Mouse (Mus musculus): ENCODE results near the gene Card9.

The Card9 gene

GRCm38 (mm10) chr2:26329402-26329801 lies 31.3 kb downstream of the Card9 start:
- CTCF ChIA-PET = no interaction called here

- CTCF ChIA-PET = no interaction called here
Measured at GRCm38 (mm10) chr2:26327852-26328251, 32.9 kb downstream of the Card9 start.

- CTCF ChIA-PET = interaction anchor here (0.5 to 0.6 kb wide), 2 partner anchors 304 to 2000 kb away, joined by 3 to 8 read pairs; no protein-coding TSS in a partner anchor
Measured at GRCm38 (mm10) chr2:26325386-26326181, 35.1 kb downstream of the Card9 start.

DNA sequence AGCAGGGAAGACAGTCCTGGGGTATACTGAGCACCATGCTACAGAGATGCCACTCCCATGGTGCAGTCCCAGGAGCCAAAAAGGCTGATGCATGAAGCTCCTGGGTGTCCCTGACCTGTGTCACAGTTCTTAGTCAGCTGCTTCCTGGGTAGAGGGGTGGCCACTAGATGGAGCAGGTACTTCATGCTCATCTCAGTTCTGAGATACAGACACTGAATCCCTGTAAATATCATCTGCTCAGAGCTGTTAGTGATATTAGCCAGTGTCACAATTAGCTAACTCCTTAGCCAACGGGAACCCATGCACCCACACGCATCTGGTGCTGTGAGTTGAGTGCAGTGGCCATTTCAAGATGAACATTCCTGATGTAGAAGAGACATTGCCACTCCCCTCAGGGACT lies 35.8 kb downstream of the Card9 start:
- CTCF ChIA-PET = interaction anchor here (0.5 kb wide), 1 partner anchor 1999 kb away, joined by 8 read pairs; no protein-coding TSS in a partner anchor

- CTCF ChIA-PET = no interaction called here
Measured at GRCm38 (mm10) chr2:26323589-26324325, 37.0 kb downstream of the Card9 start.

- CTCF ChIA-PET = no interaction called here
Measured at GRCm38 (mm10) chr2:26320245-26321185, 40.2 kb downstream of the Card9 start.

DNA sequence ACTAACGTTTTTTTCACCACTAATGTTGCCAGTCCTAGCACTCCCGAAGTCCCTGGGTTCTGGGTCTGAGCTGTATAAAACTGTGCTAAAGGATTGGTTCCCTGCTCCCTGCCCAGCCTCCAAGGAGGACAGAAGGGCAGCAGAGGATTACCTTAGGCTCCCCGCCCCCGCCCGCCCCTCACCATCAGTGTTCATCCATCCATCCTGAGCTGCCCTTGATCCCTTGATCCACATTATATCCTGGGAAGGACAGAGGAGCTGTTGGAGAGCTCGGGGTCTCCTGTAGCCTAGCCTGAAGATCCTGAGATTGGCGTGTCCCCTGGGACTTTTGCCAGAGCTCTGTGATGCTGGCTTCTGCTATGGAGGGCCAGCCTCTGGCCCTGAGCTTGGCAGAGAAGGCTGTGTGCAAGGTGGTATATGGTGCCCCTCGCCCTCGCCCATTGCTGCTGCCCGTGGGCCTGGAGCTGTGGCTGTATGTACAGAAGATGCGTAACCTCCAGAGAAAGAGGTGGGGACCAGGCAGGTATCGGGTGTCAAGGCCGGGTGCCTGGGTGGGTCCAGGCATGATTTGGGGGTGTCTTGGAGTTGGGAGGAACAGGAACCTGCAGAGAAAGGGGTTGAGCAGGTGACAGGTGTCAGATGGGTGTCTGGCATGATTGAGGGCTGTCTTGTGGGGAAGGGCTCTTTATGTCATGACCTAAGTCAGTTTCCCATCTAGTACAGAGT lies 41.0 kb downstream of the Card9 start:
- CTCF ChIA-PET = no interaction called here

GRCm38 (mm10) chr2:26319109-26319508 lies 41.6 kb downstream of the Card9 start:
- CTCF ChIA-PET = no interaction called here

DNA sequence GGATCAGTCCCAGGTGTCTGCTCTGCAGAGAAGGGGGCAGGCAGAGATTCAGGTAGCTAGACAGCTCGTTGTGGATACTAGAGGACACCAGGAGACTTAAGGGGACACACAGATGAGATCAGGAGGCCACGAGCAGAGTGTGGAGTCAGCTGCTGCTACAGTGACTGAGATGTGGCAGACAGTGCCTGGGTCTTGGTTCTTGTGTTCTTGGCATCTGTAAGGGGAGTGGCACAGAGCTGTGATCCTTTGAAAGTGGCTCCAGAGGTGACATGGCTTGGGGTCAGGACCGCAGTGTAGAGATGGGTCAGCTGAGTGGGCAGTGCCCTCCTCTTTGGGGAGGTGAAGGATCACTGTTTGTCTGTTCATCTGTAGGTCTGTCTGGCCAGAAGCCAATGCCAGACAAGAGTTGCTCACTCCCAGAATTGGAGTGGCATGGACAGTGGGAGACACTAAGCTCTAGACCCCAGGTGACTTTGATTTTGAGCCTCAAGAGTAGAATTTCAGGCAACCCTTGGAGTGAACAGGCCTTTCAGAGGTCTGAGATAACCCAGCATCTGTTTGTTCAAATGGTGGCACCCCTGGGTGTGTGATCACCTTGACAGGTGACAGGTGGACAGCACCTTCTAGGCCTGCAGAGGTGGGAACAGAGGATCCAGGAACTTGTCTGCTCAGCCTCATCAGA lies 42.6 kb downstream of the Card9 start:
- CTCF ChIA-PET = interaction anchor here (0.6 kb wide), 1 partner anchor 141 kb away, joined by 5 read pairs; no protein-coding TSS in a partner anchor

- CTCF ChIA-PET = no interaction called here
Measured at GRCm38 (mm10) chr2:26317371-26317770, 43.3 kb downstream of the Card9 start.

GRCm38 (mm10) chr2:26316576-26317246 lies 44.0 kb downstream of the Card9 start:
- CTCF ChIA-PET = no interaction called here

DNA sequence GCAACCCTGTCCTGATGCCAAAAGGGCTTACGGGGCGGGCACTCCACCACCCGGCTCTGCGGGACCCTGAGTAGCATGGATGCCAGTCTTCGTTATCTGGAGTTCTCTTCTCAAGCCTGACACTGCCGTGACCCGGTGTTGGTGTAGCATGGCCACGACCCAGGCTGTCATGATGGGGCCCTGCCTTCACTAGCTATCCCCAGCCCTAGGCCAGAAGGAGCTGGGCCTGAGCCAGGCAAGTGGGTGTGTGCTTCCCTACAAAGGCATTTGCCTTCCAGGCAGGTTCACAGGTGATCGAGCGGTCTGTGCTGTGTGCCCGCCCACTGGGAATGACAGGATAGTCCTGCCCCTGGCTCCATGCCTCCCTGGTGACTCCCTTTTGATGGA lies 44.8 kb downstream of the Card9 start:
- CTCF ChIA-PET = no interaction called here

- CTCF ChIA-PET = no interaction called here
Measured at GRCm38 (mm10) chr2:26315072-26315924, 45.4 kb downstream of the Card9 start, which contains the start of gene Gpsm1. TSS of gene Gpsm1 (plus strand) at chr2:26315515.

DNA sequence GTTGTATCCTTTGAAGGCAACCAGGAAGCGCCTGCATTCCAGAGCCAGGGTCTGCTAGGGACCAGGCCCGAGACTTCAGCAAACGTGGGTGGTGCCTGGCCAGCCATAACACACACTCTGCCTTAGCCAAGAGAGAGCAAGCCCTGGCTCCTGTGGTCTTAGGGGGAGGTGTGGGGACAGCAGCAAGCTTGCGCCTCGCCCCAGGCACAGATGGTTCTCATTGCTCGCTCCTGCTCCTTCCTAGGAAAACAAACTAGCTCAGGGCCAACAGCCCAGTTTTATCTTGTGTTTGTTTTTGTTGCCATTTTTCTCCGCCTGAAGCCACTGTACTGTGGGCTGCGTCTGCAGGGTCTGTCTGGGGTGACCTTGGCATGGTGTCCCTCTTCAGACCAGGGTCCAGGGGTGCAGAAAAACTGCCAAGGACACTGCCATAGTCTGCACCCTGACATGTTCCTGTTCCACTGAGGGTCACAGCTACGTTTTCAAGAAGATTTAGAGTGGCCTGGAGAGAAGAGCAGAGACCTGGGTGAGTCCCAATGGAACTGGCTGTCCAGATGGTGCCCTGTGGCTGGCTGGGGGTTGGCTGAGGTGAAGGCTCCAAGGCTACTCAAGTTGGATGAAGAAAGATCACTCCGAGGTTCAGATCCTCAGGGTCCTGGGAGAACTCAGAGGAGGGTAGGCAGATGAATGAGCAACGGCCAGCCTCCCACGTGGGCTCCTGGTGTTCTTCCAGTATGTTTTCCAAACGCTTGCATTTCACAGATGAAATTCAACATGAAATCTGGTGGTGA lies 46.2 kb downstream of the Card9 start:
- CTCF ChIA-PET = interaction anchor here (0.6 to 0.7 kb wide), 2 partner anchors 110 to 329 kb away, joined by 3 to 8 read pairs; no protein-coding TSS in a partner anchor

DNA sequence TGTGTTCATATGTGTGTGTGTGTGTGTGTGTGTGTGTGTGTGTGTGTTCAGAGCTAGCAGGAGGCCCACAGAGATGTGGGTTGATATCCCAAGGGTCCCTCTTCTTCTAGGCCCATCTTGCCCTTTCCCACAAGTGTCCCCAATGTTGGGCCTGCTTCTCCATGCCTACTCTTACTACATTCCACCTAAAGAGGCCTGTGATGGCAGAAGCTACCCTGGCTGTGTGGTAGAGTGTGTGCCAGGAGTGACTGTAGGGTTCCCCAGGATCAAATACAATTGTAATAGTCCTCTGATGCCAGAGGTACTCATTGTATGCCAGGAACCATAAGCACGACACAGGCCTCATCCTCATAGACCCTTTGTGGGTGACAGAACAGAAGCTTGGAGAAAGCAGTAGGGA lies 47.3 kb downstream of the Card9 start:
- CTCF ChIA-PET = no interaction called here

DNA sequence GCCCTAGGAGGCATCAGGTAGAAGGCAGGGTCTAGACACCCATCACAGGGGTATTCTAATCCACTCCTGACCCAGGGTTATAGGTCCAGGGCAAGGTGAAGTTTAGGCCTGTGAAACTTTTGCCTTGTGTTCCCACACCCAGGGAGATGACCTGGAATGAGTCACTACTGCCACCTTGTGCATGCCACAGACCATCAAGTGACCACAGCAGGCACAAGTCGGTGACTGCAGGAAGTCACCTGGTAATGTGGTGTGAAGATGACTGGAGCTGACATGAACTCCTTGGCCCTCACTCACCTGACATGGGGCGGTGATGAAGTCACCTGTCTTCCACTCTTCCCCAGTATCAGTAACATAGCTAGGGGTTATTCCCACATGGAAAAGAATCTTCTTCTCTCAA lies 47.9 kb downstream of the Card9 start:
- CTCF ChIA-PET = interaction anchor here (0.6 kb wide), 1 partner anchor 48 kb away, joined by 3 read pairs; the partner anchor contains the start of gene Card9

DNA sequence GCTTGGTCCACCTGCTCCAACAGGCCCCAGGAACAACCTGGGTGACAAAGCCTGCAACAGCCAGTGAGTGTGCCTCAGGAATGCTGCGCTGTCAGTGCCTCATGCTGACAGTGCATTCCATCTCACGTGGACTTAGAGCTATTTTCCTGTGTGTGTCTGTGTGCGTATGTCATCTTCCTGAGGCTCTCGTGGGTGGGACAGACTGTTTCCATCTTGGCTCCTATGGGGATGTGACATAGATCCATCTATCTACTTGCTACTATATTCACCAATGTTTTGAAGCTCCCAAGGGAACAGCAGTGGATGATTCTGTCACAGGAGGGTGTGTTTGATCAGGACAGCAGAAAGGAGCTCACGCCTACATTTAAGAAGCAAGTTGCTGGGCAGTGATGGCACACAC lies 48.8 kb downstream of the Card9 start:
- CTCF ChIA-PET = no interaction called here

DNA sequence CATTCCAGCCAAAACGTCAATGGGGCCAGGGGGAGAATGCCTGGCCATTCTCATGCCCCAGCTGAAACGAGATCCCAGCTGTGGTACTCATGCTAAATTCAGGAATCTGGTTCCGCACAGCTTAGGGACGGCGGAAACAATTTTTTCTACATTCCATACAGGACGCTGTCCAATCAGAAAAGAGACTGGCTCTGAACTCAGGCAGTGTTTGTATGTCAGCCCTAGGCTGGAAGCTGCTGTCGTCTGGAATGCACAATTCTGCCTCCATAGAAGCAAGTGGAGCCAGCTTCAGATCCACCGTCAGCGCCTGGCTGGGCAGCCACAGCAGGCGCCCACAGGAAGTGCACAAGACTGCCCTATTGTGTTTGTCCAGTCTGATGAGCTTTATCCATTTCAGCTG lies 51.0 kb downstream of the Card9 start:
- CTCF ChIA-PET = no interaction called here

Measured in spleen, embryonic (tissue).